Comparison of ENCODE assay signal across 25 mouse cellular contexts in the genomic region with DNA sequence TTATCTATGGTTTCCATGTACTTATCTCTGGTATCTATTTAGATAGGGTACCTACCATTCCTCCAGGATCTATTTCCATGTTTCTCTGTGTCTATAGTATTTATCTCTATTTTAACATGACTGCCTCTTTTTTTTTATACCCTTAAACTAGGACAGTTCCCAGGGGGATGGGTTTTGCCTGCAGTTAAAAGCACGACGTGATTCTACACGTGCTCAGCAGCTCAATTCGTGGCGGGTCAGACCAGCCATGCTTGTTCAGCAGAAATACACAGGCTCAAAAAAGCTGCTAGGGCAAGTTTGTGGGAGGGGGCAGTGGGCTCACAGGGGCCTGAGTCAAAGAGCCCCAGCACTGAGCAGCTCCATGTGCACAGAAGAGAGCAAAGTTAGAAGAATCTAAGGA.
DNase-seq lines count a peak whose midpoint lies in the region; ATAC-seq and TF ChIP-seq lines count a peak whose summit lies in the region.
"Had no signal": no experiment of that assay in that cellular context is flagged by ENCODE, and none has a peak within 500 bp of the region (broad histone marks: within the 10 kb centered on the region; RNA-seq: fewer than 3 reads in every experiment).

No protein-coding gene starts in this region.

- no peak for TF ChIP-seq CTCF in hindbrain, postnatal 0 days (IDR thresholded peaks at IDR 0.05; ENCODE audit: low read depth)
- TF ChIP-seq CTCF in lung, adult 2 months (IDR thresholded peaks at IDR 0.05; ENCODE audit: insufficient read depth, low read length): no peak

- WGBS in hindbrain, postnatal 0 days: 63% methylated on average over 5 of the region's 5 CpGs
- 86% methylated on average over 5 of the region's 5 CpGs for WGBS in hindbrain, embryonic 10.5 days
- 68% methylated on average over 5 of the region's 5 CpGs for WGBS in midbrain, embryonic 16.5 days
- 61% methylated on average over 5 of the region's 5 CpGs for WGBS in midbrain, embryonic 15.5 days
- WGBS in lung, adult 2 months: 84% methylated on average over 5 of the region's 5 CpGs

- H3K36me3 ChIP-seq in hindbrain, postnatal 0 days (ENCODE audit: insufficient read depth, low read length): no peaks in the 10 kb centered on the region
- H3K36me3 ChIP-seq in hindbrain, embryonic 10.5 days: no peaks in the 10 kb centered on the region
- no peaks in the 10 kb centered on the region for H3K36me3 ChIP-seq in midbrain, embryonic 16.5 days (ENCODE audit: control insufficient read depth, insufficient read depth, low read length)
- H3K36me3 ChIP-seq in midbrain, embryonic 15.5 days (replicated peaks): no peaks in the 10 kb centered on the region
- H3K36me3 ChIP-seq: embryonic facial prominence, embryonic 13.5 days; forebrain, embryonic 10.5 days; heart, embryonic 12.5 days; heart, embryonic 15.5 days had no signal

- DNase-seq in cerebellum, adult 9-10 months: peak; percentile 36
- no peak for DNase-seq in cerebellum, postnatal 14 days
- DNase-seq in hindbrain, postnatal 0 days (ENCODE audit: low spot score): peak; percentile 54
- no peak for DNase-seq in hindbrain, embryonic 10.5 days (ENCODE audit: low spot score)
- DNase-seq in brain, adult 2 months (ENCODE audit: low read depth, low spot score): peak; percentile 33
- DNase-seq in lung, adult 2 months: no peak
- DNase-seq: adrenal gland, postnatal 10 days; adrenal gland, postnatal 36 days; cerebellum, adult 11-12 months; cerebellum, adult 8-10 months; cerebellum, postnatal 25 days; gastrocnemius, postnatal 10 days; gastrocnemius, postnatal 36 days; heart, postnatal 10 days; heart, postnatal 36 days had no signal

- H3K27me3 ChIP-seq in hindbrain, postnatal 0 days (ENCODE audit: insufficient read depth, low read length): no peaks in the 10 kb centered on the region
- no peaks in the 10 kb centered on the region for H3K27me3 ChIP-seq in hindbrain, embryonic 10.5 days (ENCODE audit: insufficient read depth, poor library complexity, severe bottlenecking)
- H3K27me3 ChIP-seq in midbrain, embryonic 16.5 days (ENCODE audit: control insufficient read depth, insufficient read depth, low read depth, low read length): no peaks in the 10 kb centered on the region
- no peaks in the 10 kb centered on the region for H3K27me3 ChIP-seq in midbrain, embryonic 15.5 days (replicated peaks)
- H3K27me3 ChIP-seq: embryonic facial prominence, embryonic 13.5 days; forebrain, embryonic 13.5 days; heart, embryonic 12.5 days; heart, embryonic 15.5 days had no signal

- no peak overlapping the region for H3K9ac ChIP-seq in hindbrain, postnatal 0 days (replicated peaks; ENCODE audit: low read length)
- no peak overlapping the region for H3K9ac ChIP-seq in midbrain, embryonic 16.5 days (ENCODE audit: low read depth, low read length)
- no peak overlapping the region for H3K9ac ChIP-seq in midbrain, embryonic 15.5 days
- H3K9ac ChIP-seq: embryonic facial prominence, embryonic 13.5 days; forebrain, embryonic 13.5 days; heart, embryonic 12.5 days; heart, embryonic 15.5 days; hindbrain, embryonic 14.5 days had no signal

- no peak for ATAC-seq in hindbrain, postnatal 0 days
- peak; percentile 45; the same call in 1 of the 2 replicates for ATAC-seq in midbrain, embryonic 16.5 days
- no peak for ATAC-seq in midbrain, embryonic 15.5 days (replicated peaks)
- ATAC-seq: forebrain, embryonic 13.5 days; forebrain, embryonic 16.5 days; Patski had no signal

- H3K4me3 ChIP-seq in hindbrain, postnatal 0 days (ENCODE audit: low read length): no peak overlapping the region
- no peak overlapping the region for H3K4me3 ChIP-seq in hindbrain, embryonic 10.5 days
- H3K4me3 ChIP-seq in midbrain, embryonic 16.5 days (ENCODE audit: low read depth, low read length): no peak overlapping the region
- H3K4me3 ChIP-seq in midbrain, embryonic 15.5 days: no peak overlapping the region
- H3K4me3 ChIP-seq in lung, adult 2 months (replicated peaks; ENCODE audit: extremely low read depth, low read depth, low read length): no peak overlapping the region
- H3K4me3 ChIP-seq: embryonic facial prominence, embryonic 13.5 days; forebrain, embryonic 10.5 days; forebrain, embryonic 13.5 days; heart, embryonic 12.5 days; heart, embryonic 15.5 days had no signal

- H3K4me1 ChIP-seq in hindbrain, postnatal 0 days (ENCODE audit: insufficient read depth, low read length): no peaks in the 10 kb centered on the region
- H3K4me1 ChIP-seq in hindbrain, embryonic 10.5 days (replicated peaks): no peaks in the 10 kb centered on the region
- H3K4me1 ChIP-seq in midbrain, embryonic 16.5 days (ENCODE audit: control insufficient read depth, insufficient read depth, low read length): peaks cover 3% of the 10 kb centered on the region; the same call in 1 of the 2 replicates
- no peaks in the 10 kb centered on the region for H3K4me1 ChIP-seq in midbrain, embryonic 15.5 days
- no peaks in the 10 kb centered on the region for H3K4me1 ChIP-seq in lung, adult 2 months (ENCODE audit: control insufficient read depth, insufficient read depth, low read length)
- H3K4me1 ChIP-seq: embryonic facial prominence, embryonic 13.5 days; forebrain, embryonic 10.5 days; forebrain, embryonic 13.5 days; heart, embryonic 12.5 days; heart, embryonic 15.5 days had no signal

- H3K9me3 ChIP-seq in hindbrain, postnatal 0 days (ENCODE audit: low read length): no peaks in the 10 kb centered on the region
- no peaks in the 10 kb centered on the region for H3K9me3 ChIP-seq in hindbrain, embryonic 10.5 days
- H3K9me3 ChIP-seq in midbrain, embryonic 16.5 days (replicated peaks; ENCODE audit: control insufficient read depth, low read length, poor library complexity, severe bottlenecking): no peaks in the 10 kb centered on the region
- no peaks in the 10 kb centered on the region for H3K9me3 ChIP-seq in midbrain, embryonic 15.5 days
- H3K9me3 ChIP-seq: embryonic facial prominence, embryonic 13.5 days; forebrain, embryonic 10.5 days; forebrain, embryonic 13.5 days; heart, embryonic 12.5 days; heart, embryonic 15.5 days had no signal

- TF ChIP-seq POLR2A in lung, adult 2 months (IDR thresholded peaks at IDR 0.05; ENCODE audit: borderline replicate concordance, extremely low read depth, low read depth, low read length): no peak

- H3K27ac ChIP-seq in hindbrain, postnatal 0 days: no peak overlapping the region
- no peak overlapping the region for H3K27ac ChIP-seq in hindbrain, embryonic 10.5 days
- H3K27ac ChIP-seq in midbrain, embryonic 16.5 days (ENCODE audit: low read length): no peak overlapping the region
- H3K27ac ChIP-seq in midbrain, embryonic 15.5 days: no peak overlapping the region
- H3K27ac ChIP-seq: embryonic facial prominence, embryonic 13.5 days; forebrain, embryonic 10.5 days; forebrain, embryonic 13.5 days; heart, embryonic 15.5 days; hindbrain, embryonic 14.5 days had no signal

- H3K4me2 ChIP-seq in hindbrain, postnatal 0 days (ENCODE audit: low read depth, low read length): no peak overlapping the region
- H3K4me2 ChIP-seq in midbrain, embryonic 16.5 days (ENCODE audit: low read length): no peak overlapping the region
- no peak overlapping the region for H3K4me2 ChIP-seq in midbrain, embryonic 15.5 days
- H3K4me2 ChIP-seq: embryonic facial prominence, embryonic 13.5 days; forebrain, embryonic 13.5 days; heart, embryonic 12.5 days; heart, embryonic 15.5 days; hindbrain, embryonic 14.5 days had no signal

Comparison
In these comparisons a context has a peak if more than half of its experiments do, and no peak if none do; other contexts are left out.
1. DNase-seq: peak in cerebellum, adult 9-10 months (single experiment), hindbrain, postnatal 0 days (single experiment) and brain, adult 2 months (single experiment); none in cerebellum, postnatal 14 days (0 of 2), hindbrain, embryonic 10.5 days (single experiment) and lung, adult 2 months (single experiment).